Mouse (Mus musculus): ENCODE data around the gene Tmub1. TPM values are rescaled to one million over a fixed set of nuclear protein-coding genes. Genes with fewer than 3 reads are reported as not detected.

Gene Tmub1
- polyA plus RNA-seq, 1 experiment from 2014 or later: 19.6 TPM

- 90% methylated on average over 7 of the region's 7 CpGs for WGBS
- ATAC-seq (ENCODE audit: low read depth): no peak
- H3K9ac ChIP-seq (ENCODE audit: low read length): no peak overlapping the region
Observed at GRCm38 (mm10) chr5:24446630-24447029, 1.0 kb downstream of the Tmub1 start.

GRCm38 (mm10) chr5:24445428-24446080 is 2.1 kb downstream of the Tmub1 start:
- Histone ChIP-seq H3K4me2 (ENCODE audit: low read depth, low read length) (peak overlapping the region; percentile 91), H3K9ac (ENCODE audit: low read length) (peak overlapping the region; percentile 98), H3K36me3 (ENCODE audit: control insufficient read depth, insufficient read depth, low read length) (peaks cover 8% of the 10 kb centered on the region; the same call in 1 of the 2 replicates), H3K4me3 (ENCODE audit: low read length) (peak overlapping the region; percentile 96), H3K27ac (ENCODE audit: low read length) (peak overlapping the region; percentile 88), H3K4me1 (replicated peaks; ENCODE audit: control insufficient read depth, insufficient read depth, low read length) (peaks cover 28% of the 10 kb centered on the region), H3K9me3 (ENCODE audit: control insufficient read depth, low read length) (no peaks in the 10 kb centered on the region), H3K27me3 (ENCODE audit: control insufficient read depth, insufficient read depth, low read depth, low read length) (no peaks in the 10 kb centered on the region)
- ATAC-seq (ENCODE audit: low read depth): 0 out of 2 replicates have a peak, but pooled peaks have one; percentile 0
- 51% methylated on average over 20 of the region's 20 CpGs for WGBS

More at GRCm38 (mm10) chr5:24446630-24447029, 1.0 kb downstream of the Tmub1 start:
- Histone ChIP-seq H3K36me3 (ENCODE audit: control insufficient read depth, insufficient read depth, low read length) (peaks cover 2% of the 10 kb centered on the region; the same call in 1 of the 2 replicates), H3K27me3 (ENCODE audit: control insufficient read depth, insufficient read depth, low read depth, low read length) (no peaks in the 10 kb centered on the region), H3K4me1 (replicated peaks; ENCODE audit: control insufficient read depth, insufficient read depth, low read length) (peaks cover 33% of the 10 kb centered on the region), H3K4me3 (ENCODE audit: low read length) (no peak overlapping the region), H3K4me2 (ENCODE audit: low read depth, low read length) (no peak overlapping the region), H3K27ac (ENCODE audit: low read length) (no peak overlapping the region), H3K9me3 (ENCODE audit: control insufficient read depth, low read length) (no peaks in the 10 kb centered on the region)

GRCm38 (mm10) chr5:24444746-24445427 is 2.8 kb downstream of the Tmub1 start, which contains the start of gene Fastk:
Gene Fastk, minus strand, starts transcription at chr5:24445287.
- no peaks in the 10 kb centered on the region for H3K9me3 ChIP-seq (ENCODE audit: control insufficient read depth, low read length)
- no peaks in the 10 kb centered on the region for H3K27me3 ChIP-seq (ENCODE audit: control insufficient read depth, insufficient read depth, low read depth, low read length)
- H3K4me2 ChIP-seq (ENCODE audit: low read depth, low read length): peak within 1 kb of the TSS; percentile 91
- peaks cover 28% of the 10 kb centered on the region for H3K4me1 ChIP-seq (replicated peaks; ENCODE audit: control insufficient read depth, insufficient read depth, low read length)
- H3K36me3 ChIP-seq (ENCODE audit: control insufficient read depth, insufficient read depth, low read length): peaks cover 12% of the 10 kb centered on the region; the same call in 1 of the 2 replicates
- peak within 1 kb of the TSS; percentile 98 for H3K9ac ChIP-seq (ENCODE audit: low read length)
- peak within 1 kb of the TSS; percentile 88 for H3K27ac ChIP-seq (ENCODE audit: low read length)
- peak; percentile 91 for ATAC-seq (ENCODE audit: low read depth)
- H3K4me3 ChIP-seq (ENCODE audit: low read length): peak within 1 kb of the TSS; percentile 96
- under 1% methylated on average over 60 of the region's 60 CpGs for WGBS

GRCm38 (mm10) chr5:24443927-24444326 is 3.7 kb downstream of the Tmub1 start:
- peak overlapping the region; percentile 96 for H3K4me3 ChIP-seq (ENCODE audit: low read length)
- H3K4me2 ChIP-seq (ENCODE audit: low read depth, low read length): peak overlapping the region; percentile 91
- peak overlapping the region; percentile 98 for H3K9ac ChIP-seq (ENCODE audit: low read length)
- 75% methylated on average over 12 of the region's 12 CpGs for WGBS
- H3K36me3 ChIP-seq (ENCODE audit: control insufficient read depth, insufficient read depth, low read length): peaks cover 18% of the 10 kb centered on the region
- no peaks in the 10 kb centered on the region for H3K27me3 ChIP-seq (ENCODE audit: control insufficient read depth, insufficient read depth, low read depth, low read length)
- H3K4me1 ChIP-seq (replicated peaks; ENCODE audit: control insufficient read depth, insufficient read depth, low read length): peaks cover 28% of the 10 kb centered on the region
- H3K27ac ChIP-seq (ENCODE audit: low read length): no peak overlapping the region
- no peaks in the 10 kb centered on the region for H3K9me3 ChIP-seq (ENCODE audit: control insufficient read depth, low read length)
- ATAC-seq (ENCODE audit: low read depth): no peak

GRCm38 (mm10) chr5:24443204-24443603 is 4.5 kb downstream of the Tmub1 start:
- Histone ChIP-seq H3K4me3 (ENCODE audit: low read length) (no peak overlapping the region), H3K4me1 (replicated peaks; ENCODE audit: control insufficient read depth, insufficient read depth, low read length) (peaks cover 28% of the 10 kb centered on the region), H3K9ac (ENCODE audit: low read length) (no peak overlapping the region), H3K27me3 (ENCODE audit: control insufficient read depth, insufficient read depth, low read depth, low read length) (no peaks in the 10 kb centered on the region), H3K4me2 (ENCODE audit: low read depth, low read length) (no peak overlapping the region), H3K36me3 (ENCODE audit: control insufficient read depth, insufficient read depth, low read length) (peaks cover 22% of the 10 kb centered on the region), H3K27ac (ENCODE audit: low read length) (no peak overlapping the region), H3K9me3 (ENCODE audit: control insufficient read depth, low read length) (no peaks in the 10 kb centered on the region)
- WGBS: 87% methylated on average over 7 of the region's 7 CpGs
- no peak for ATAC-seq (ENCODE audit: low read depth)

- Histone ChIP-seq H3K27ac (ENCODE audit: low read length) (no peak overlapping the region), H3K9ac (ENCODE audit: low read length) (no peak overlapping the region), H3K4me1 (replicated peaks; ENCODE audit: control insufficient read depth, insufficient read depth, low read length) (peaks cover 20% of the 10 kb centered on the region), H3K36me3 (ENCODE audit: control insufficient read depth, insufficient read depth, low read length) (peaks cover 26% of the 10 kb centered on the region), H3K9me3 (ENCODE audit: control insufficient read depth, low read length) (no peaks in the 10 kb centered on the region), H3K4me3 (ENCODE audit: low read length) (no peak overlapping the region), H3K4me2 (ENCODE audit: low read depth, low read length) (no peak overlapping the region), H3K27me3 (ENCODE audit: control insufficient read depth, insufficient read depth, low read depth, low read length) (no peaks in the 10 kb centered on the region)
- 81% methylated on average over 9 of the region's 9 CpGs for WGBS
- ATAC-seq (ENCODE audit: low read depth): no peak
Observed at GRCm38 (mm10) chr5:24442029-24442428, 5.6 kb downstream of the Tmub1 start.

- H3K9me3 ChIP-seq (ENCODE audit: control insufficient read depth, low read length): no peaks in the 10 kb centered on the region
- 92% methylated on average over 8 of the region's 8 CpGs for WGBS
- no peak overlapping the region for H3K4me2 ChIP-seq (ENCODE audit: low read depth, low read length)
- H3K9ac ChIP-seq (ENCODE audit: low read length): no peak overlapping the region
- no peak overlapping the region for H3K4me3 ChIP-seq (ENCODE audit: low read length)
- ATAC-seq (ENCODE audit: low read depth): no peak
- peaks cover 16% of the 10 kb centered on the region for H3K4me1 ChIP-seq (replicated peaks; ENCODE audit: control insufficient read depth, insufficient read depth, low read length)
- no peak overlapping the region for H3K27ac ChIP-seq (ENCODE audit: low read length)
- no peaks in the 10 kb centered on the region for H3K27me3 ChIP-seq (ENCODE audit: control insufficient read depth, insufficient read depth, low read depth, low read length)
- peaks cover 33% of the 10 kb centered on the region for H3K36me3 ChIP-seq (ENCODE audit: control insufficient read depth, insufficient read depth, low read length)
Observed at GRCm38 (mm10) chr5:24441187-24441586, 6.5 kb downstream of the Tmub1 start.

- Histone ChIP-seq H3K4me1 (replicated peaks; ENCODE audit: control insufficient read depth, insufficient read depth, low read length) (no peaks in the 10 kb centered on the region; the same call in 1 of the 2 replicates), H3K27ac (ENCODE audit: low read length) (no peak overlapping the region), H3K4me2 (ENCODE audit: low read depth, low read length) (no peak overlapping the region), H3K4me3 (ENCODE audit: low read length) (no peak overlapping the region), H3K9ac (ENCODE audit: low read length) (no peak overlapping the region), H3K9me3 (ENCODE audit: control insufficient read depth, low read length) (no peaks in the 10 kb centered on the region), H3K27me3 (ENCODE audit: control insufficient read depth, insufficient read depth, low read depth, low read length) (no peaks in the 10 kb centered on the region), H3K36me3 (ENCODE audit: control insufficient read depth, insufficient read depth, low read length) (peaks cover 75% of the 10 kb centered on the region)
- 87% methylated on average over 8 of the region's 8 CpGs for WGBS
- no peak for ATAC-seq (ENCODE audit: low read depth)
Observed at GRCm38 (mm10) chr5:24433993-24434392, 13.7 kb downstream of the Tmub1 start.

GRCm38 (mm10) chr5:24428596-24428995 is 19.1 kb downstream of the Tmub1 start:
- ATAC-seq (ENCODE audit: low read depth): no peak
- H3K4me2 ChIP-seq (ENCODE audit: low read depth, low read length): peak overlapping the region; percentile 84
- H3K9ac ChIP-seq (ENCODE audit: low read length): peak overlapping the region; percentile 34
- H3K4me1 ChIP-seq (replicated peaks; ENCODE audit: control insufficient read depth, insufficient read depth, low read length): peaks cover 25% of the 10 kb centered on the region
- H3K9me3 ChIP-seq (ENCODE audit: control insufficient read depth, low read length): no peaks in the 10 kb centered on the region
- peaks cover 36% of the 10 kb centered on the region for H3K36me3 ChIP-seq (ENCODE audit: control insufficient read depth, insufficient read depth, low read length)
- WGBS: 28% methylated on average over 9 of the region's 9 CpGs
- peak overlapping the region; percentile 32 for H3K4me3 ChIP-seq (ENCODE audit: low read length)
- no peaks in the 10 kb centered on the region for H3K27me3 ChIP-seq (ENCODE audit: control insufficient read depth, insufficient read depth, low read depth, low read length)
- H3K27ac ChIP-seq (ENCODE audit: low read length): peak overlapping the region; percentile 50

All from lung, embryonic 16.5 days (tissue).